Mouse (Mus musculus): ENCODE results near the gene Olfr1359. TPM values are rescaled to one million over a fixed set of nuclear protein-coding genes. Genes with fewer than 3 reads are reported as not detected.

Olfr1359 gene
- polyA plus RNA-seq (2017; shearing (Covaris generic)), result not detected

GRCm38 (mm10) chr13:21697811-21698210 is at the start of gene Olfr1359:
Gene Olfr1359 (plus strand): TSS chr13:21698111.

GRCm38 (mm10) chr13:21663286-21663685 is 34.6 kb upstream of the Olfr1359 start, which contains the start of gene Olfr1361:
Gene Olfr1361 (minus strand): TSS chr13:21663386.

GRCm38 (mm10) chr13:21677305-21677704 is 20.6 kb upstream of the Olfr1359 start, which contains the start of gene Olfr1360:
Gene Olfr1360 (minus strand): TSS chr13:21677405.

GRCm38 (mm10) chr13:21715864-21716539 is 18.1 kb downstream of the Olfr1359 start, which contains the start of the genes Hist1h2bl and Hist1h2ai:
Gene Hist1h2bl (minus strand): TSS chr13:21716143.
Gene Hist1h2ai (plus strand): TSS chr13:21716422.

GRCm38 (mm10) chr13:21717397-21718357 is 19.8 kb downstream of the Olfr1359 start, which contains the start of gene Hist1h3h:
Gene Hist1h3h (plus strand): TSS chr13:21717659.

GRCm38 (mm10) chr13:21721757-21722372 is 24.0 kb downstream of the Olfr1359 start, which contains the start of gene Hist1h2bm:
Gene Hist1h2bm (plus strand): TSS chr13:21722044.

GRCm38 (mm10) chr13:21734906-21735767 is 37.2 kb downstream of the Olfr1359 start, which contains the start of gene Hist1h4j:
Gene Hist1h4j (plus strand): TSS chr13:21735064.

GRCm38 (mm10) chr13:21750159-21751017 is 52.5 kb downstream of the Olfr1359 start, which contains the start of gene Hist1h4k:
Gene Hist1h4k (minus strand): TSS chr13:21750505.

GRCm38 (mm10) chr13:21753524-21754285 is 55.8 kb downstream of the Olfr1359 start, which contains the start of the genes Hist1h2ak and Hist1h2bn:
Gene Hist1h2ak (minus strand): TSS chr13:21753827.
Gene Hist1h2bn (plus strand): TSS chr13:21754123.

Other genes starting within 250 kb of the Olfr1359 start
- 12.8 TPM for gene Zscan26, start 244.4 kb upstream of the Olfr1359 start, polyA plus RNA-seq (2017; shearing (Covaris generic))
- 0.20 TPM for gene Nkapl, start 229.6 kb upstream of the Olfr1359 start, polyA plus RNA-seq (2017; shearing (Covaris generic))
- gene Zkscan4, start 219.2 kb upstream of the Olfr1359 start, polyA plus RNA-seq (2017; shearing (Covaris generic)), result not detected
- not detected for gene Gm10065, start 218.7 kb upstream of the Olfr1359 start, polyA plus RNA-seq (2017; shearing (Covaris generic))
- not detected for gene AK157302, start 202.9 kb upstream of the Olfr1359 start, polyA plus RNA-seq (2017; shearing (Covaris generic))
- gene Gm11273, start 196.7 kb upstream of the Olfr1359 start, polyA plus RNA-seq (2017; shearing (Covaris generic)), result 11.1 TPM
- gene Zkscan8, start 167.0 kb upstream of the Olfr1359 start, polyA plus RNA-seq (2017; shearing (Covaris generic)), result 10.4 TPM
- not detected for gene Olfr1366, start 155.3 kb upstream of the Olfr1359 start, polyA plus RNA-seq (2017; shearing (Covaris generic))
- 0.20 TPM for gene Olfr1535, start 138.2 kb upstream of the Olfr1359 start, polyA plus RNA-seq (2017; shearing (Covaris generic))
- gene Olfr1364, start 116.4 kb upstream of the Olfr1359 start, polyA plus RNA-seq (2017; shearing (Covaris generic)), result not detected
- gene Olfr1362, start 84.1 kb upstream of the Olfr1359 start, polyA plus RNA-seq (2017; shearing (Covaris generic)), result not detected
- not detected for gene Olfr11, start 55.6 kb upstream of the Olfr1359 start, polyA plus RNA-seq (2017; shearing (Covaris generic))
- gene Olfr1361, start 34.7 kb upstream of the Olfr1359 start, polyA plus RNA-seq (2017; shearing (Covaris generic)), result not detected
- gene Olfr1360, start 20.7 kb upstream of the Olfr1359 start, polyA plus RNA-seq (2017; shearing (Covaris generic)), result not detected
- not detected for gene Hist1h2bl, start 18.0 kb downstream of the Olfr1359 start, polyA plus RNA-seq (2017; shearing (Covaris generic))
- gene Hist1h2ai, start 18.3 kb downstream of the Olfr1359 start, polyA plus RNA-seq (2017; shearing (Covaris generic)), result not detected
- not detected for gene Hist1h3h, start 19.5 kb downstream of the Olfr1359 start, polyA plus RNA-seq (2017; shearing (Covaris generic))
- gene Hist1h2bm, start 23.9 kb downstream of the Olfr1359 start, polyA plus RNA-seq (2017; shearing (Covaris generic)), result 0.82 TPM
- gene Hist1h4j, start 37.0 kb downstream of the Olfr1359 start, polyA plus RNA-seq (2017; shearing (Covaris generic)), result not detected
- 22.8 TPM for gene Hist1h4k, start 52.4 kb downstream of the Olfr1359 start, polyA plus RNA-seq (2017; shearing (Covaris generic))
- gene Hist1h2ak, start 55.7 kb downstream of the Olfr1359 start, polyA plus RNA-seq (2017; shearing (Covaris generic)), result 3.0 TPM
- 2.1 TPM for gene Hist1h2bn, start 56.0 kb downstream of the Olfr1359 start, polyA plus RNA-seq (2017; shearing (Covaris generic))
- gene Hist1h1b, start 82.5 kb downstream of the Olfr1359 start, polyA plus RNA-seq (2017; shearing (Covaris generic)), result 4.3 TPM
- 1.6 TPM for gene Hist1h3i, start 85.3 kb downstream of the Olfr1359 start, polyA plus RNA-seq (2017; shearing (Covaris generic))
- gene Hist1h2an, start 89.1 kb downstream of the Olfr1359 start, polyA plus RNA-seq (2017; shearing (Covaris generic)), result not detected
- not detected for gene Hist1h2bp, start 89.3 kb downstream of the Olfr1359 start, polyA plus RNA-seq (2017; shearing (Covaris generic))
- gene Hist1h2bq, start 112.1 kb downstream of the Olfr1359 start, polyA plus RNA-seq (2017; shearing (Covaris generic)), result 6.5 TPM
- gene Hist1h2ao, start 112.4 kb downstream of the Olfr1359 start, polyA plus RNA-seq (2017; shearing (Covaris generic)), result not detected
- 42.3 TPM for gene Hist1h4m, start 113.6 kb downstream of the Olfr1359 start, polyA plus RNA-seq (2017; shearing (Covaris generic))
- gene Hist1h4n, start 134.1 kb downstream of the Olfr1359 start, polyA plus RNA-seq (2017; shearing (Covaris generic)), result 3.8 TPM
- 104 TPM for gene Hist1h2ap, start 135.4 kb downstream of the Olfr1359 start, polyA plus RNA-seq (2017; shearing (Covaris generic))
- gene Hist1h2br, start 135.6 kb downstream of the Olfr1359 start, polyA plus RNA-seq (2017; shearing (Covaris generic)), result 6.7 TPM
- gene Zfp184, start 247.0 kb downstream of the Olfr1359 start, polyA plus RNA-seq (2017; shearing (Covaris generic)), result 0.24 TPM

Measured in inflammation-experienced regulatory T-cells, adult 16 weeks (primary cell).